Mouse (Mus musculus) bone marrow, adult 2 months (tissue): ENCODE measurements around the gene Proca1.

Experiments
- CTCF ChIP-seq: fragments of 200-500 bp; IDR thresholded peaks from 2 replicates; pipeline ENCODE4 v1.5.1; 2011; ENCODE audit warnings: low read length, control low read depth; ENCODE audit not compliant: control insufficient read depth, insufficient read depth
- POLR2A ChIP-seq: fragments of 200-500 bp; IDR thresholded peaks from 2 replicates; pipeline ENCODE4 v1.6.1; 2011; ENCODE audit warnings: low read depth, mild to moderate bottlenecking, control low read depth, low read length, borderline replicate concordance; ENCODE audit not compliant: control insufficient read depth

- TF ChIP-seq CTCF, result no peak
- TF ChIP-seq POLR2A, result no peak
Measured at GRCm38 (mm10) chr11:78223586-78223985, 30.4 kb downstream of the Proca1 start.
